Mouse (Mus musculus) urinary bladder, postnatal 4 days (tissue): Measurements from ENCODE around the gene Wdtc1.
A peak's percentile ranks its signal among the peaks of the same experiment; 100 is the strongest.

Source experiments
- DNase-seq, 2 experiments: peaks; one replicate each; pipeline ENCODE4 v3.0.0; 2021 to 2022; ENCODE audit warnings: low spot score in 2 of 2

The Wdtc1 gene

DNA sequence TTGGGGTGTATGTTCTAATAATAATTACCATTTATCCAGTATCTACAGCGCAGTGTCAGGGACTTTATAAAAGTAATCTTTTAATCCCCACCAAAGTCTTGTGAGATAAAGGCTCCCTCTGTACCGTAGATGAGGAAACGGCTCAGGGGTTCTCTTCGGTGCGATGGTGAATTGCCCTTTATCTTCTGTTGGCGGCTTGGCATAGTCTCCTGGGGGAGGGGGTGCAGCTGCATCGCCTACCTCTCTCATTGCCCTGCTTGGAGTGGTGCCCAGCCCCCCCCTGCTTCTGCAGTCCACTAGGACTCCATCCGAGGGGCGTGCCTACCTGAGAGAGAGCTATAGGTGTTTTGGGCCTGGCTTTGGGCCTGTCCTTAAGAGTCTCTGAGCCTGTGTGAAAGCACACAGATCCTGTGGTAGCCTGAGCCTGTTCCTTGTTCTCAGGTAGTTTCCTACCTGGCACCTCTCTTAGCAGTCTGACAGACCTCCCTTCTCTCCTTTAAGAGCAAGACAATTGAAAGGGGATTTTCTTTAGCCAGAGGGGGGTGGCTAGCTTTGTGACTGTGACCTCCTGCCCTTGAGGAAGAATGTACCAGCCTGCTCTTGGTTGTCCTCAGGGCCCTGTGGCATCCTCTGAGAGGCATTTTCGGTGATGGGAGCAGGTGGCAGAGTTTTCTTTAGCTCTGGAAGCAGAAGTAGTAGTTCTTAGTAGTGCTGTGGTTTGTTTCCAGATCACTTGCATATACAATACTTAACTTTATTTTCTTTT is 22.7 kb upstream of the Wdtc1 start:
- no peak for DNase-seq

DNA sequence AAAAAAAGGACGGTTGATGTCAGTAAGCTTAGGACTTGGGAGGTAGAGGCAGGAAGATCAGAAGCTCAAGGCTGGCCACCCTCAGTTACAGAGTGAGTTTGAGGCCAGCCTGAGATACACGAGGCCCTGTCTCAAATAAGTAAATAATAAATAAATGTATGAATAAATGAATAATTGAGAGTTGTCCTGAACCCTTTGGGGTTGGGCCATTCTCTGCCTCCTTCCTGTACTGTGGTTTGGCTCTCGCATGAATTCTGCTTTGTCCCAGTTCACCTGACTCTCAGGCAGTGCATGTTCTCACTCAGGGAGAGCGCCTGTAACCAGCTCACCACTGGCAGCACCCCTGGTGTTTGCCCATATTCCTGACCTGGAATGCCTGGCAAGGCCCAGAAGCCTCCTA is 20.7 kb upstream of the Wdtc1 start:
- DNase-seq: no peak

DNA sequence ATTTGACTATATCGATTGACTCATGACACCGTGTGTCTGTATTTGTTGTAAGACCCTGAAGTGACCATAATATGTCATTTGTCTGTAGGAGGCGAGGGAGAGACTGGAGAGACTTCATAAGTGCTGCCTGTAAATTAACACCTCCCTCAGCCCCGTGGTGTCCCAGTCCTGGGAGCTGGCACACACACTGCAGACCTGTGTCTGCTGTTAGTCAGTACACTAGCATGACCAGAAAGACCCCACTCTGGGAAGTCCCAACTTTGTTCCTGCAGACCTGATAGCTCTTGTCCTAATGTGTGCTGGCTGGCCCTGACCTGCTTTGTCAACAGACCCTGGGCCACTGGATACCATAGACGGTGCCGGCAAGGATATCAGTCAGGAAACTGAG is 19.0 kb upstream of the Wdtc1 start:
- DNase-seq: no peak

DNA sequence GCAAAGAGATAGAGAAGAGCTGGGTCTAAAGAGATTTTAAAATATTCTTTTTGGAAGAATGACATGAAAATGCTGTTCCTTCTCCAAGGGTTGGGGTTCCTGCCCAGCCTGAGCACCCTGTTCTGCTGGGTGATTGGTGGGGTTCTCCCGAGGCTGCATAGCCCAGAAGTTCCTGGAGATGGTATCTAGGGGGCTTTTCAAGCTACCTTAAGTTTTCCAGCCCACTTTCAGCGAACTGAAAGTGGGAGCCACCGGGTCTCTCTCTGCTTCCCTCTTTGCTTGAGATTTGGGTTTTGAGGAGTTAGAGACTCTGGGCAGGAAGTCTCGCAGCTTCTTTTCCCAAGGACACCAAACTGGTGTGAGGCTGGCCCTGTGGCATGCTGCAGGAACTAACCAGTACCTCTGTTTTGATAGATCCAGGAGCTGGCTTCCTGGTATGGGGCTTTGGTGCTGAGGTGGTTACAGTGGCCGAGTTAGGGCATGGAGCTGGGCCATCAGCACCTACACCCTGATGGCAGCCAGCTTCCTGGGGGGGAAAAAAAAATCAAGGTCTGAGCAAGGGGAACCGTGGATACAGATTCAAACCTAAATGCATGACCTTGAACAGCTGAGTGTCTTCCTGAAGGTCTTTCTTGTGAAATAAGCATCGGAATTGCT is 18.5 kb upstream of the Wdtc1 start:
- DNase-seq: no peak

DNA sequence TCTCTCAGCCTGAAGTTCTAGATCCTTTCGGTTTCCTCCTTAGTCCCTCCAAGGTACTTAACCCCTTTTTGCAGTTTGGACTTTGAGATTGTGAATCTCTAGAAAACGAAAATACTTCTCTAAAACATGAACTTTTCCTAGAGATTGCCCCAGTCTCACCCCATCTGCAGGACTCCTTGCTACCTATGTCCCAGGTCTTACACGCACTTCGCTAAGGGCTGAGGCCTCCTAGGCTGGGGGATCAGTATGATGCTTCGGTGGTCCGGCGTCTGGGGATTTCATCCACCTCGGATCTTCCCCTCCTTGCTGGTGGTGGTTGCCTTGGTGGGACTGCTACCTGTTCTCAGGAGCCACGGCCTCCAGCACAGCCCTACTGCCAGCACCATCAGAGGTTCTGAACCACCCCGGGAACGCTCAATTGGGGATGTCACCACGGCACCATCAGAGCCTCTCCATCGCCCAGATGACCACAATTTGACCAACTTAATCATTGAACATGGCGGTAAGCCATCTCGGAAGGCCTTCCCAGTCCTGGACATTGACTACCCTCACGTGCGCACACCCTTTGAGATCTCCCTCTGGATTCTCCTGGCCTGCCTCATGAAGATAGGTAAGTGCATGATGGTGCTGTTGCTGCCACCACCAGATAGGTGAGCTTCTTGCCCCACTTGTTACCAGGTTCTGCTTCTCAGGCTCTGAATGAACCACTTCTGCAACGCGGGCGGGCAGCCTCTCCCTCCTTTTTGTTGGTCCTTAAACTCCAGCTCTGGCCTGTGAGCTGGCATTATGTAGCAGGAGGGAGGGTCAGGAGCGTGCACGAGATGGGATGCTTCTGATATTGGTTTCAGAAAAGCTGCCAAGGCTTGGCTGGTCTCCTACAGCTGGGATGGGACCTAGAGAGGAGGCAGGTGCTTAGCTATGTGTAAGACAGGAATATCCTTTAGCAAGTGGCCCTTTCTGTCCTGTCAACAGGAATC is 17.3 kb upstream of the Wdtc1 start:
- no peak for DNase-seq

DNA sequence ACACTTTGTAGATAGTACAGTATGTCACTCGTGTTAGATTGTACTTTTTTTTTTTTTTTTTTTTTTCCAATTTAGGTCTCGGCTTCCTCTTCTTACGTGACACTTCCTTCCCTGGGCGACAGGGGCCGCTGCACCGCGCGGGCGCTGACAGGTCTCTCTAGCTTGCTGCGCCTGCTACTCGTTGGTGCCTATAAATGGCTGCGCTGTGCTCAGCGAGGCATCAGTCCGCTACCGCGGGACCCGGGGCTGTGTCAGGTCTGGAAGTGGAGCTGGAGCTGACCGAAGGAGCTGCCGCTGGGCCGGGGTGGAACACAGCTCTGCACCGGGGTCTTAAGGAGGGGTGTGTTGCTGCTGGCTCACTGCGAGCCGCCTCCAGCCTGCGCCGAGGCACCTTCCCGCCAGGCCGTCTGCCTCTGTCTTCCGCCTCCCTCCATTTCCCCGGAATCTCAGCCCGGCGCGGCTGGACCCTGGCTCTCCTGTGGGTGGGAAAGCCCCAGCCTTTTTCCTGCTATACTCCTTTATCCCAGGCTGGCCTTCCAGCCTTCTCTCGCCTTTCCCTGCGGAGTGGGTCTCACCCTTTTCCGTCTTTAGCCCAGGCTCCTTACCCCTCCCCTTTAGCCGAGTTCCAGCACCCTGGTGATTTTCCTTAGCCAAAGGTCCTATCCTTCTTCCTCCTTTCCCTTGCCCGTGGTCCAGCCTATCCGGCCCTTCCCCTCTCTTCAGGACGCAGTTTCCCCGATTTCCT is 16.4 kb upstream of the Wdtc1 start, which contains the start of gene Slc9a1:
TSS of gene Slc9a1 (plus strand) at position 154 of the 745 bp plus-strand sequence.
- peak; percentile 91 to 92 for DNase-seq

DNA sequence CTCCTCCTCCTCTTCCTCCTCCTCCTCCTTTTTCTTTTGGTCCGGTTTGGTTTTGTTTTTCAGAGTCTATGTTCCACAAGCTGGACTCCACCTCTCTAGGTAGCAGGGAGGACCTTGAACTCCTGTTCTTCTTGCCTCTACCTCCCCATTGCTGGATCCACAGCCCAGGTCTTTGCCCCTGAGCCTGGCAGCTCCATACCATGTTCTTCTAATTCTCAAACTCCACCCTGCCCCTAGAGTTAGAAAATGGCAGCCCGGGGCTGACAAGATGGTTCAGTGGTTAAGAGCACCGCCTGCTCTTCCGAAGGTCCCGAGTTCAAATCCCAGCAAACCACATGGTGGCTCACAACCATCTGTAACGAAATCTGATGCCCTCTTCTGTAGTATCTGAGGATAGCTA is 1.4 kb upstream of the Wdtc1 start:
- no peak for DNase-seq

DNA sequence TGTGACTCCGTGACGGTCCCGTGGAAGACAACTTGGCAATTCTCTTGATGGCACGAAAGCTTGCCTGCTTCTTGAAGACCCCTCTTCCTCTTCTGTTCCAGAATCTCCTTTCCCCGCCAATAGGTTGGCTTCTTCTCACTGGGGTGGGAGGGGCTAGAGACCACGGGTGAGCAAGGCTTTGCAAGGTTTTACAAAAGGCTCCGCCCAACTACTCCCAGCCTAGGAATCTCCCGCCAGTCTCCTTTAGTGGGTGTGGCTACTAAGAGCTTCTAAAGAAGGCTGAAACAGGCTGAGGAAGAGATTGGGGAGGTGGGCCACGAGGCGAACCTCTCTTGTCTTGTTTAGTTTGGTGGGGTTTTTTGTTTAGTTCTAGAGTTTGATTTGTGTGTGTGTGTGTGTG is 484 bp downstream of the Wdtc1 start:
- no peak for DNase-seq

DNA sequence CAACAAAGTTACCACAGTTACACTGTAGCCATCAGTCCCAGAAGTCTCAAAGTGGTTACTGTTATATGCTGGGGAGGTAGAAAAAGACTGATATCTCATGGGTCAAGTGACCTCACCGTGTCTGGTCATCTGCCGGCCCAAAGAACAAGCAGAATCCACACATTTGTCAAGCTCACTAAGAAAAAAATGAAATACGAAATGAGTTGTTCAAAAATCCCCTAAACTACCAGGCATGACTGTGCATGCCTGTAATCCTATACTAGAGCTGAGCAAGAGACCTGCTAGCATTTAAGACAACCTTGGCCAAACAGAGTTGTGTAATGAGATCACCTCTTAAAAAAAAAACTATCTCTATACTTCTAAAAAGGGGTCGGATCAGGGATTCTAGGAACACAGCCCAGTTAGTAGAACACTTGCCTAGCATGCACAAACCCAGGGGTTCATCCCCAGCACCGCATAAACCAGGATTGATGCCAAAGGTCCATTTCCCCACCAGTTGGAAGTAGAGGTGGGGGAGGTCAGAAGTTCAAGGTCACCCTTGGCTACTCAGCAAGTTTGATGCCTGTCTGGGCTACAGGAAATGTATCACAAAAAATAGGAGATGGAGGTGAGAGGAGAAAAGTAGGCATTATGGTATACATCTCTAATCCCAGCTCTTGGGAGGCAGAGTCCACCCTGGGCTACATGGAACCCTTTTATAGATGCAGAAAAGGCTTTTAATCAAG is 5.1 kb downstream of the Wdtc1 start:
- DNase-seq: no peak

DNA sequence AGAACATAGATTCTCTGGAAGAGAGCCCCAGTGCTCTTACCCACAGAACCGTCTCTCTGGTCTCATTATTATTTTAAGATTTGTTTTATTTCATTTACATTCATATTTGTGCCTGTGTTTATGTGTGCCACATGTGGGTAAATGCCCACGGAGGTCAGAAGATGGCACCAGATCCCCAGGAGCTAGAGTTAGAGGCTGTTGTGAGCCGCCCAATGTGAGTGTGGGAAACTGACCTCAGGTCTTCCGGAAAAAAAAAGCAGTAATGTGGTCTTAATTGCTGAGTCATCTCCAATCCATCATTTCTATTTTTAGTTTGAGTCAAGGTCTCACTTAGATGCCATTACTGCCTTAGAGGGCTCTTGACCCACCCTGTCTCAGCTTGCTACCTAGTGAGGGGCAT is 5.7 kb downstream of the Wdtc1 start:
- DNase-seq: no peak

DNA sequence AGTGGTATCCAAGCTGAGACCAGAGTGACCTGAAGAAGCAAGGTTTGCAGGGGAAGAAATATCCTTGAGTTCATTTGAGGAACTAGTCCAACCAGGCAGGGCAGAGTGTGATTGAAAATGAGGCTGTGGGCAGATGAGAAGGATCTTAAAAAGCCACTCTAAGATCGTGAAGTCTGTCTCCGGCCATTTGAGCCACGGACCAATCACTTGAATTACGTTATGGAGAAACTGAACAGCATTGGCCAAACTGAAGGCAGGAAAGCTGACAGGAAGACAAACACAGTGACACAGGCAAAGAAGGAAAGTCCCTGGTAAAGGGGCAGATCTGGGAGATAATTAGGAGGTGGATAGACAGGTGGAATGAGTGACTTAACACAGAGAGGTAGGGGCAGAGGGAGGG is 6.7 kb downstream of the Wdtc1 start:
- DNase-seq: no peak

DNA sequence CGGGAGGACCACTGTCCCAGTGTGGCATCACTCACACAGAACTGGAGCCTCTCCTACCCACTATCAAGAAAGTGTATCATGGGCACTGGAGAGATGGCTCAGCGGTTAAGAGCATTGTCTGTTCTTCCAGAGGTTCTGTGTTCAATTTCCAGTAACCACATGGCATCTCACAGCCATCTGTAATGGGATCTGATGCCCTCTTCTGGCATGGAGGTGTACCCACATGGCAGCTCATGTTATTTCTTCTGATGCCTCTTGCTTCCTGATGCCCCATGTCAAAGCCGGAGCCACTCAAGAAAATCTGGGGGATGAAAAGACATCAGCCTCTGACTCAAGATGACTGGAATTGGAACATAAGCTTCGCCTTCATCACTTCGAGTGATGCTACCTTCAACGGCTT is 7.6 kb downstream of the Wdtc1 start:
- no peak for DNase-seq

DNA sequence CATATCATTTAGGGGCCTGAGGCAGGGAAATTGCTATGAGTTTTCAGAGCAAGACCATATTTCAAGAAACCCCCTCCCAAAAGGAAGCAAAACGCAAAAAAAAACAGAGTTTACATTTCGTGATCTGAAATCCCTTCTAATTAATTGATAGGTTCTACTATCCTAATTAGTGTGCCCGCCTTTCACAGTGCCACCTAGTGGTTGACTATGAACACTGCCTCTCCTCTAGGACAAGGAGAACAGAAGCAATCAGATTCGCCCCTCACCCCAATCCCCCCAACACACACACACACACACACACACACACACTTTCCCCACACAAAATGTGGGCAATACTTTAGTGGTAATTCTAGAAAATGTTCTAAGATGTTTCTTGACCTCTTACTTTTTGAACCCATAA is 9.2 kb downstream of the Wdtc1 start:
- no peak for DNase-seq

DNA sequence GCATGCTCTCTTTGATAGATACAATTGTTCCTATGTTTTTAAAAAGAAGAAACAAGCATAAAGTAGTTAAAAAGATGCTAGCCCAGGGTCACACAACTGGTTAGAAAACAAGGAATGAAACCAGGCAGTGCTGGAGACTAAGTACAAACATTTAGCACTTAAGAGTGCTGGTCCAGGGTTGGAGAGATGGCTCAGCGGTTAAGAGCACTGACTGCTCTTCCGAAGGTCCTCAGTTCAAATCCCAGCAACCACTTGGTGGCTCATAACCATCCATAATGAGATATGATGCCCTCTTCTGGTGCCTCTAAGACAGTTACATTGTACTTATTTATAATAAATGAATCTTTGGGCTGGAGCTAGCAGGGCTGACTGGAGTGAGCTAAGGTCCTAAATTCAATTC is 13.1 kb downstream of the Wdtc1 start:
- DNase-seq: no peak

DNA sequence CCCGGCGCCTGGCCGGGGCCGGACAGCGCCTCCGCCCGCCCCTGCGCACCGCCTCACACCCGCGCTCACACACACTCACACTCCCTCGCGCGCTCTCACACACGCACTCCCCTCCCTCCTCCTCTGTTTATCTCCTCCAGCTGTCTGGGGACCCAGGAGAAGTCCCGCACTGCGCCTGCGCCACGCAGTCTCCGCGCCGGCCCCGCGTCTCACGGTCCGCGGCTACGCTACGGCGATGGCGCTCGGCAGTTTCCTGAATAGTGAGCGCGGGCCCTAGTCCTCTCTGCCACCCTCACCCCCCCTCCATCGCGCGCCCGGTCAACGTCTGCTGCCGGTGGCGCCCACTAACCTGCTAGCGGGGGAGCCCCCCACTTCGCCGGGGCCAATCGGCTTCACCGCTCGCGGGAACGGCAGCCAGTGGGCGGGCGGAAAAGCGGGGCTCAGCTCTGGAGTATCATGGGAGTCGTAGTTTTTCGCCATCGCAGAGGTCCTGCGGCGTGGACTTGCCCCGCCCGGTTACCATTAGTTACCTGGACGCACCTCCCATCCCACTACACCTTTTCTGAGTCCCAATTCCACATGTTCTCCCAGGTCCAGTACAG is 14.0 kb downstream of the Wdtc1 start:
- peak; percentile 97 for DNase-seq

DNA sequence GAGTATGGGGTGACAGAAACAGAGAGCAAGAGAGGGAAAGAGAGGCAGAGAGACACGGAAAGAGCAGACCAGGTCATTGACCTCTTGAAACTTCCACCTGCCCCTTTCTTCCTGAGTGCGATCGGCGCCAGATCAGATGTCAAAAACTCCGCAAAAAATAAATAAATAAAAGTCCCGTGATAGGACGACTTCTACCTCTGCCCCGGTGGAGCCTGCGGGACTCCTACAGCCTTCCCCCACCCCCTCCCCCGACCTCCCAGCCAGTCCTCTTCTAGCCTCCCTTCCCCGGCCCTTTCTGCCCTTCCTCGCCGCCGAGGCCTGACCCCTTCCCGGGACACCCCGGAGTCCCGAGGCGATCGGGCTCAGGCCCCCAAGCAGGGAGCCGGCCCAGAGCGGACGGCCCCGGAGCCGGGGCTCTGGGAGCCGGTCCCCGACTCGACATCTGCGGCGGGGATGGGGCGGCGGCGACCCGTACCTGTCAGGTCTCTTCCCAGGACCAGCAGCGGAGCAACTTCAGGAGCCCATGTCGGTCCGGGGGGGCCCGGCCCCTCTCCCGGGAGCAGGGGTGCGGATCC is 14.7 kb downstream of the Wdtc1 start:
- no peak for DNase-seq

DNA sequence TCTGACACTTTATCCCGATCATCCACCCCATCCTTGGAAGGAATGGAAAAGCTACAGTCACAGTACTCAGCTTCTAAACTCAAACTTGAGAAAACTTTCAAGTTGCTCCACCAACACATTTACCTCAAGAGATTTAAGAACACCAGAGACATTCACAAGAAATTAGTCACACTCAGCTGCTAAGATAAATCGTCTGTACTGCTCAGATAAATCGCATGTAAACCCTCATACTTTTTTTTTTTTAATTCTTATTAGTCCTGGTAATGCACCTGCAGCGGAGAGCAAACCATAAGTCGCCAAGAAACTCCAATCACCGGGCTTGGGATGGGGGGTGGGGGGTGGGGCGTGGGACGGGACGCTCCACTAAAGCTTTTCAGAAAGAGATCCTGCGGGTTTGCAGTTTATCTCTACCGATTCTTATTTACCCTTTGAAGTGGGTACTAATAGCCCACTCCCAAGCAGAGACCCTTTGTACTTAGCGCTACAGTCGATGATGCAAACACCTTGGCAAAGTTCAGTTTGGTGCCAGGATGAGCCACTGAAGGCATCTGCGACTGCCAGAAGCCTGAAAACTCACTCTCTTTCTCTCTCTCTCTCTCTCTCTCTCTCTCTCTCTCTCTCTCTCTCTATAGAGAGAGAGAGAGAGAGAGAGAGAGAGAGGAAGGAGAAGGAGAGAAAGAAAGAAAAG is 15.3 kb downstream of the Wdtc1 start:
- DNase-seq: no peak

DNA sequence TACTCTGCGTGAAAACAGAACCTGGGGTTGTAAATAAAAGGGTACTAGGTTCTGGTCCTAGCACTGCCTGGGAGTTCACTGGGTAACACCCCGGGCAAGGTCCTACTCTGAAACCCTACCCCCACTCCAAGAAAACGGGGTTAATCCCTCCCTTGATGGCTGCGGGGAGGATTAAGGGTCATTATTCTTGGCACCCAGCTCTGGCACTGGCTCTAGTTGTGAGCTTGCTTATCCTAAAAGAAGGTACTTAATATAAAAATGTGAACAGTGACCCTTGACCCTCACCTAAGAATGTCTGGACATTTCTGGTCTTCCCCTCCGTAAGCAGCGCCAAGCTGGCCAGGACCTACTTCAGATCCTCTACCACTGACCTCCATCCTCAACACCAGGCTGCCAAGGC is 20.0 kb downstream of the Wdtc1 start:
- DNase-seq: no peak

DNA sequence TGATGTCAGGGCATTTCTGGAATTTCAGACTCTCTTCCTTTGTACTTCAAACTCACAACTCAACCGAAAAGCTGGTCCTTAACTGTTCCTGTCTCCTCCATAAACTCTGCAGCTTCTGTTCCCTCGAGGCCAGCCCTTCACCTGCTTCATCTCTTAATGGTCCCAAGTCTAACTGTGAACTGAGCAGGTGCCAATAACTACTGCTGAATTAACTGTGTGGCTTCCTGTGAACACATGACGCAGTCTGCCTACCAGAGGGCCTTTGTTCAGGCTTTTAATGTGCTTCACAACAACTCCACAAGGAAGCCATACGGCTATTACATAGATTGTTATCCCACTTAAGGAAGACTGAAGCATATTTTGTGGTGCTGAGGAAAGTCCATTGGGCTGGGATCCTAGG is 23.0 kb downstream of the Wdtc1 start:
- no peak for DNase-seq

DNA sequence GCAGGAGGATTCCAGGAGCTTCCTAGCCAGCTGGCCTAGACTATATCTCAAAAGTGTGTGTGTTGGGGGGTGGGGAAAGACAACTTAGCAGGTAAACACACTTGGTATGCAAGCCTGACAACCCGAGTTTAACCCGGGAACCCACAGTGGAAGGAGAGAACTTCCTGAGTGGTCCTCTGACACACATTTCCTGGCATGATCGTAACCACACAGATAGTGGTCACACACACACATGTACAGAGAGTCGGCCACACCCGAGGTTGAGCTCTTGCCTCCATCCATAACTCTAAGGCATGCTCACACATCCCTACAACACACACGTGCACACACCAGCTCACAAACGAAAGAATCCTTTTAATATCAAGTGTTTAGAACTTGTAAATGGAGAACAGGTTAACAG is 25.2 kb downstream of the Wdtc1 start:
- no peak for DNase-seq
